9 mouse cellular contexts compared by ENCODE assay signal in genomic region chr2:70838536-70839216, GRCm38 (mm10). TPM values are rescaled to one million over a fixed set of nuclear protein-coding genes. Genes with fewer than 3 reads are reported as not detected.
DNase-seq lines count a peak whose midpoint lies in the region; ATAC-seq and TF ChIP-seq lines count a peak whose summit lies in the region.
"Had no signal": no experiment of that assay in that cellular context is flagged by ENCODE, and none has a peak within 500 bp of the region (broad histone marks: within the 10 kb centered on the region; RNA-seq: fewer than 3 reads in every experiment).

No protein-coding gene starts in this region.

- ATAC-seq in neural tube, embryonic 11.5 days (ENCODE audit: insufficient read depth, low FRiP score, low TSS enrichment) = no peak
- ATAC-seq in hindbrain, embryonic 14.5 days (ENCODE audit: low FRiP score) = no peak
- ATAC-seq in lung, postnatal 0 days = no peak

- no peak for TF ChIP-seq EP300 in lung, postnatal 0 days (IDR thresholded peaks at IDR 0.05)

- H3K4me2 ChIP-seq in neural tube, embryonic 11.5 days (ENCODE audit: low read depth) = peak overlapping the region; percentile 15; the same call in 1 of the 2 replicates
- H3K4me2 ChIP-seq in hindbrain, embryonic 14.5 days (replicated peaks) = peak overlapping the region; percentile 7; the same call in 1 of the 2 replicates
- H3K4me2 ChIP-seq in lung, postnatal 0 days (replicated peaks; ENCODE audit: low read depth, low read length) = peak overlapping the region; percentile 27; the same call in 1 of the 2 replicates

- intact Hi-C loops in left cerebral cortex, postnatal 25 days (cut with DNase I) = no loop called here

- no peaks in the 10 kb centered on the region for H3K36me3 ChIP-seq in neural tube, embryonic 11.5 days (ENCODE audit: control insufficient read depth, insufficient read depth, low read length)
- no peaks in the 10 kb centered on the region for H3K36me3 ChIP-seq in hindbrain, embryonic 14.5 days (replicated peaks; ENCODE audit: control insufficient read depth, insufficient read depth)
- H3K36me3 ChIP-seq in lung, postnatal 0 days (ENCODE audit: insufficient read depth, low read length) = no peaks in the 10 kb centered on the region

- WGBS in neural tube, embryonic 11.5 days = 26% methylated on average over 12 of the region's 12 CpGs
- WGBS in hindbrain, embryonic 14.5 days = 31% methylated on average over 12 of the region's 12 CpGs
- WGBS in lung, postnatal 0 days = 19% methylated on average over 12 of the region's 12 CpGs

- H3K4me3 ChIP-seq in neural tube, embryonic 11.5 days (ENCODE audit: low read depth, low read length) = no peak overlapping the region
- H3K4me3 ChIP-seq in hindbrain, embryonic 14.5 days (replicated peaks; ENCODE audit: low read length) = no peak overlapping the region
- H3K4me3 ChIP-seq in lung, postnatal 0 days (ENCODE audit: low read depth, low read length) = no peak overlapping the region

- H3K9me3 ChIP-seq in neural tube, embryonic 11.5 days (ENCODE audit: control insufficient read depth, low read length) = no peaks in the 10 kb centered on the region
- no peaks in the 10 kb centered on the region for H3K9me3 ChIP-seq in hindbrain, embryonic 14.5 days (ENCODE audit: control insufficient read depth, low read length)
- H3K9me3 ChIP-seq in lung, postnatal 0 days (ENCODE audit: low read length) = no peaks in the 10 kb centered on the region

- peak; percentile 52 for DNase-seq in neural tube, embryonic 11.5 days (ENCODE audit: low spot score)
- DNase-seq in neural tube, embryonic 10.5 days (ENCODE audit: extremely low spot score, low spot score) = no peak
- DNase-seq in hindbrain, embryonic 14.5 days (ENCODE audit: low spot score) = no peak
- DNase-seq in lung, postnatal 0 days (ENCODE audit: low spot score) = peak; percentile 39
- DNase-seq in thymus, postnatal 25 days = peak; percentile 60
- DNase-seq in right cerebral cortex, adult 18-20 months = no peak
- DNase-seq in right cerebral cortex, postnatal 36 days (ENCODE audit: low spot score in 2 of 2) = no peak
- no peak for DNase-seq in left cerebral cortex, postnatal 25 days (ENCODE audit: low spot score in 2 of 2)

- no peaks in the 10 kb centered on the region for H3K4me1 ChIP-seq in neural tube, embryonic 11.5 days (ENCODE audit: control insufficient read depth, insufficient read depth, low read length)
- H3K4me1 ChIP-seq in hindbrain, embryonic 14.5 days (replicated peaks; ENCODE audit: control insufficient read depth, insufficient read depth, low read length) = no peaks in the 10 kb centered on the region
- no peaks in the 10 kb centered on the region for H3K4me1 ChIP-seq in lung, postnatal 0 days (ENCODE audit: insufficient read depth, low read depth, low read length)

- no peak for TF ChIP-seq CTCF in lung, postnatal 0 days (IDR thresholded peaks at IDR 0.05)

- no peaks in the 10 kb centered on the region for H3K27me3 ChIP-seq in neural tube, embryonic 11.5 days (ENCODE audit: control insufficient read depth, insufficient read depth, low read length)
- no peaks in the 10 kb centered on the region for H3K27me3 ChIP-seq in hindbrain, embryonic 14.5 days (ENCODE audit: control insufficient read depth, insufficient read depth, low read length)
- no peaks in the 10 kb centered on the region for H3K27me3 ChIP-seq in lung, postnatal 0 days (replicated peaks; ENCODE audit: insufficient read depth, low read length)

- no peak overlapping the region for H3K9ac ChIP-seq in neural tube, embryonic 11.5 days (ENCODE audit: low read length)
- no peak overlapping the region for H3K9ac ChIP-seq in hindbrain, embryonic 14.5 days
- H3K9ac ChIP-seq in lung, postnatal 0 days (replicated peaks; ENCODE audit: low read depth) = no peak overlapping the region

- H3K27ac ChIP-seq in neural tube, embryonic 11.5 days (ENCODE audit: low read depth, low read length) = 0 out of 2 replicates have a peak overlapping the region, but pooled peaks have one; percentile 23
- H3K27ac ChIP-seq in hindbrain, embryonic 14.5 days = no peak overlapping the region
- no peak overlapping the region for H3K27ac ChIP-seq in lung, postnatal 0 days (ENCODE audit: low read length)
- H3K27ac ChIP-seq: macrophage had no signal

RNA-seq across cellular contexts. Expression of gene Tlk1, which starts 13.1 kb away (rescaled TPM):
- 39.0 and 42.0 TPM in 2 replicates for polyA plus RNA-seq in neural tube, embryonic 11.5 days (2014; fragmentation: Nextera tagmentation; extraction: Ambion mirVana)
- polyA plus RNA-seq in hindbrain, embryonic 14.5 days (2014; fragmentation: Nextera tagmentation; extraction: Ambion mirVana) = 28.1 and 29.9 TPM in 2 replicates
- 23.7 and 27.8 TPM in 2 replicates for polyA plus RNA-seq in lung, postnatal 0 days (2015; fragmentation: Nextera tagmentation; extraction: Ambion mirVana)
- 10 to 100 TPM; 88.5 to 98.9 TPM for total RNA-seq in left cerebral cortex, postnatal 25 days (2021)

Comparison
In these comparisons a context has a peak if more than half of its experiments do, and no peak if none do; other contexts are left out.
1. DNase-seq: peak in neural tube, embryonic 11.5 days (single experiment), lung, postnatal 0 days (single experiment) and thymus, postnatal 25 days (single experiment); none in neural tube, embryonic 10.5 days (single experiment), hindbrain, embryonic 14.5 days (single experiment), right cerebral cortex, adult 18-20 months (single experiment), right cerebral cortex, postnatal 36 days (0 of 2) and left cerebral cortex, postnatal 25 days (0 of 2).
2. Peak in every context shown above with its lines, with median percentiles within 50 percentile points of each other: H3K4me2 ChIP-seq.